In the genomic region with DNA sequence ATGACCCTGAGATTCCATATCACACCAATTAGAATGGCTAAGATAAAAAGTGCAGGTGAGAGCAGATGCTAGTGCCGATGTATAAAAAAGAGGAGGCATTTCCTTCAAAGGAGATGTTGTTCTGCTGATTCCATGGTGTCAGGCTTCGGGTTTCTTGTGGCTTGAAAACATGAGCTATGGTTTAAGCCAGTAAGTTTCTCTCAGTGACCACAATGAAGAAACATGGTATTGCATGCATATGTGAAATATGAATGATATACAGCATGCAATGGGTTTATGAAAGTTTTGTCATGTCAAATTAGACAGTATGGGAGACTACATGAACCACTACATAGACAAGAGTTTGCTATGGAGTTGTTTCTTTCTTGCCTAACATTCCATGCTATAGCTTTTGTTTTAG, we compare ENCODE assay signal across 26 mouse cellular contexts.
"Had no signal": no experiment of that assay in that cellular context is flagged by ENCODE, and none has a peak within 500 bp of the region (broad histone marks: within the 10 kb centered on the region; RNA-seq: fewer than 3 reads in every experiment).

No protein-coding gene starts in this region.

- ATAC-seq: inflammation-experienced regulatory T-cells, adult 6 months; intestine, embryonic 15.5 days; intestine, postnatal 0 days; liver, embryonic 12.5 days had no signal

- H3K27me3 ChIP-seq: heart, embryonic 13.5 days; heart, embryonic 15.5 days; hindbrain, embryonic 13.5 days; hindbrain, embryonic 15.5 days; intestine, embryonic 15.5 days; limb, embryonic 13.5 days; limb, embryonic 15.5 days; liver, embryonic 12.5 days had no signal

- H3K36me3 ChIP-seq: heart, embryonic 13.5 days; heart, embryonic 15.5 days; hindbrain, embryonic 13.5 days; hindbrain, embryonic 15.5 days; intestine, embryonic 15.5 days; limb, embryonic 13.5 days; limb, embryonic 15.5 days; liver, embryonic 12.5 days had no signal

- H3K4me1 ChIP-seq: heart, embryonic 13.5 days; heart, embryonic 15.5 days; hindbrain, embryonic 13.5 days; hindbrain, embryonic 15.5 days; intestine, embryonic 15.5 days; limb, embryonic 13.5 days; limb, embryonic 15.5 days; liver, embryonic 12.5 days had no signal

- DNase-seq: gastrocnemius, adult 2 months; gastrocnemius, postnatal 10 days; gastrocnemius, postnatal 36 days; heart, adult 11 months; heart, adult 2 months; heart, postnatal 14 days; heart, postnatal 36 days; kidney, adult 18-20 months; kidney, adult 8-10 months; kidney, postnatal 10 days; kidney, postnatal 25 days; kidney, postnatal 4 days; left cerebral cortex, postnatal 4 days had no signal

- H3K4me3 ChIP-seq: gastrocnemius, adult 2 months; heart, adult 2 months; heart, embryonic 13.5 days; heart, embryonic 15.5 days; hindbrain, embryonic 13.5 days; hindbrain, embryonic 15.5 days; intestine, embryonic 15.5 days; layer of hippocampus, adult 2 months; left cerebral cortex, adult 2 months; limb, embryonic 13.5 days; limb, embryonic 15.5 days; liver, embryonic 12.5 days had no signal

- H3K27ac ChIP-seq: gastrocnemius, adult 2 months; heart, adult 2 months; heart, embryonic 13.5 days; heart, embryonic 15.5 days; hindbrain, embryonic 13.5 days; hindbrain, embryonic 15.5 days; intestine, embryonic 15.5 days; layer of hippocampus, adult 2 months; left cerebral cortex, adult 2 months; limb, embryonic 13.5 days; limb, embryonic 15.5 days; liver, embryonic 12.5 days had no signal

- H3K9ac ChIP-seq: heart, embryonic 13.5 days; heart, embryonic 15.5 days; hindbrain, embryonic 13.5 days; hindbrain, embryonic 15.5 days; intestine, embryonic 15.5 days; limb, embryonic 13.5 days; limb, embryonic 15.5 days; liver, embryonic 12.5 days had no signal

- H3K9me3 ChIP-seq: heart, embryonic 13.5 days; heart, embryonic 15.5 days; hindbrain, embryonic 13.5 days; hindbrain, embryonic 15.5 days; intestine, embryonic 15.5 days; limb, embryonic 13.5 days; limb, embryonic 15.5 days; liver, embryonic 12.5 days had no signal

- H3K4me2 ChIP-seq: heart, embryonic 11.5 days; heart, embryonic 13.5 days; heart, embryonic 15.5 days; hindbrain, embryonic 13.5 days; hindbrain, embryonic 15.5 days; intestine, embryonic 15.5 days; limb, embryonic 13.5 days; limb, embryonic 15.5 days; liver, embryonic 12.5 days had no signal
